Mouse (Mus musculus) spleen, adult 2 months (tissue): Measurements from ENCODE around the gene Vps35.

Experiments used
- CTCF ChIP-seq: fragments of 200-500 bp; IDR thresholded peaks from 2 replicates; pipeline ENCODE4 v1.5.1; 2011; ENCODE audit warnings: mild to moderate bottlenecking, inconsistent platforms; ENCODE audit not compliant: insufficient read depth, insufficient read length, insufficient replicate concordance; ENCODE audit errors: extremely low read depth
- POLR2A ChIP-seq: fragments of 200-500 bp; IDR thresholded peaks from 2 replicates; pipeline ENCODE4 v1.6.1; 2011; ENCODE audit warnings: low read depth, low read length, inconsistent platforms

- TF ChIP-seq CTCF (no peak), POLR2A (no peak)
Observed at GRCm38 (mm10) chr8:85321981-85322380, 22.4 kb upstream of the Vps35 start.
